Comparison of ENCODE assay signal across 8 mouse cellular contexts in genomic region chr3:97888168-97888901, GRCm38 (mm10). TPM values are rescaled to one million over a fixed set of nuclear protein-coding genes. Genes with fewer than 3 reads are reported as not detected.
DNase-seq lines count a peak whose midpoint lies in the region; ATAC-seq lines count a peak whose summit lies in the region.

Gene Pde4dip, minus strand, starts transcription at chr3:97888707.

- H3K27ac ChIP-seq in hindbrain, embryonic 12.5 days: no peak within 1 kb of the TSS
- peak within 1 kb of the TSS; percentile 91 for H3K27ac ChIP-seq in neural tube, embryonic 15.5 days (replicated peaks)

- no peaks in the 10 kb centered on the region for H3K36me3 ChIP-seq in hindbrain, embryonic 12.5 days
- H3K36me3 ChIP-seq in neural tube, embryonic 15.5 days: no peaks in the 10 kb centered on the region

- peaks cover 11% of the 10 kb centered on the region for H3K4me1 ChIP-seq in hindbrain, embryonic 12.5 days
- H3K4me1 ChIP-seq in neural tube, embryonic 15.5 days: peaks cover 9% of the 10 kb centered on the region; the same call in 1 of the 2 replicates

- H3K4me3 ChIP-seq in hindbrain, embryonic 12.5 days: peak within 1 kb of the TSS; percentile 53
- peak within 1 kb of the TSS; percentile 54 for H3K4me3 ChIP-seq in neural tube, embryonic 15.5 days (replicated peaks)

- peaks cover 34% of the 10 kb centered on the region for H3K27me3 ChIP-seq in hindbrain, embryonic 12.5 days
- peaks cover 10% of the 10 kb centered on the region; the same call in 1 of the 2 replicates for H3K27me3 ChIP-seq in neural tube, embryonic 15.5 days (replicated peaks)

- no peaks in the 10 kb centered on the region for H3K9me3 ChIP-seq in hindbrain, embryonic 12.5 days (replicated peaks)
- H3K9me3 ChIP-seq in neural tube, embryonic 15.5 days (replicated peaks): no peaks in the 10 kb centered on the region

- DNase-seq in ovary, postnatal 14 days (ENCODE audit: low spot score): peak; percentile 5
- DNase-seq in ovary, adult 18-20 months (ENCODE audit: low spot score): no peak
- peak; percentile 87 for DNase-seq in cerebellum, adult 8-10 months
- peak; percentile 58 to 61 for DNase-seq in frontal cortex, postnatal 10 days (ENCODE audit: low spot score in 2 of 2)
- peak; percentile 90 for DNase-seq in left cerebral cortex, postnatal 4 days
- no peak for DNase-seq in thymus, postnatal 0 days (ENCODE audit: low spot score)

- intact Hi-C loops in left cerebral cortex, postnatal 4 days (cut with DNase I): no loop called here

- peak within 1 kb of the TSS; percentile 72 for H3K9ac ChIP-seq in hindbrain, embryonic 12.5 days
- peak within 1 kb of the TSS; percentile 79 for H3K9ac ChIP-seq in neural tube, embryonic 15.5 days (replicated peaks)

- WGBS in hindbrain, embryonic 12.5 days: 2% methylated on average over 43 of the region's 44 CpGs
- WGBS in neural tube, embryonic 15.5 days: under 1% methylated on average over 44 of the region's 44 CpGs

- H3K4me2 ChIP-seq in hindbrain, embryonic 12.5 days (replicated peaks): peak within 1 kb of the TSS; percentile 92
- peak within 1 kb of the TSS; percentile 73 for H3K4me2 ChIP-seq in neural tube, embryonic 15.5 days

- peak; percentile 85 for ATAC-seq in hindbrain, embryonic 12.5 days (ENCODE audit: low FRiP score)
- peak; percentile 89 for ATAC-seq in neural tube, embryonic 15.5 days (ENCODE audit: low FRiP score)

RNA-seq across cellular contexts. Expression of gene Pde4dip, which starts in this region (rescaled TPM):
- polyA plus RNA-seq in hindbrain, embryonic 12.5 days (2016; fragmentation: Nextera tagmentation; extraction: Ambion mirVana): 50.7 and 54.9 TPM in 2 replicates
- 100 to 1,000 TPM; 202 to 223 TPM for total RNA-seq in left cerebral cortex, postnatal 4 days (2021)
- polyA plus RNA-seq in neural tube, embryonic 15.5 days (2015; fragmentation: Nextera tagmentation; extraction: Ambion mirVana): 55.2 and 62.6 TPM in 2 replicates
- polyA plus RNA-seq in thymus, postnatal 0 days (2015; fragmentation: Nextera tagmentation; extraction: Ambion mirVana): 7.3 and 8.8 TPM in 2 replicates

Comparison
In these comparisons a context has a peak if more than half of its experiments do, and no peak if none do; other contexts are left out.
1. DNase-seq: peak in ovary, postnatal 14 days (single experiment), cerebellum, adult 8-10 months (single experiment), frontal cortex, postnatal 10 days (2 of 2) and left cerebral cortex, postnatal 4 days (single experiment); none in ovary, adult 18-20 months (single experiment) and thymus, postnatal 0 days (single experiment).